Mouse (Mus musculus) bone marrow, adult 2 months (tissue): Measurements from ENCODE around the gene Tnxb. TPM values are rescaled to one million over a fixed set of nuclear protein-coding genes. Genes with fewer than 3 reads are reported as not detected.

ENCODE experiments used
- H3K27ac ChIP-seq: fragments of 200-500 bp; 2 replicates; pipeline ENCODE4 v1.5.1; 2012; ENCODE audit warnings: low read depth, mild to moderate bottlenecking, control low read depth, inconsistent platforms, low read length; ENCODE audit not compliant: control insufficient read depth, poor library complexity, insufficient read depth
- H3K4me1 ChIP-seq: fragments of 200-500 bp; 2 replicates; pipeline ENCODE4 v1.6.1; 2011; ENCODE audit warnings: low read length; ENCODE audit not compliant: control insufficient read depth, insufficient read depth
- H3K4me3 ChIP-seq: fragments of 200-500 bp; replicated peaks from 2 replicates; pipeline ENCODE3; 2011; ENCODE audit warnings: mild to moderate bottlenecking, low read depth, low read length, control low read depth; ENCODE audit not compliant: control insufficient read depth
- CTCF ChIP-seq: fragments of 200-500 bp; IDR thresholded peaks from 2 replicates; pipeline ENCODE4 v1.5.1; 2011; ENCODE audit warnings: low read length, control low read depth; ENCODE audit not compliant: control insufficient read depth, insufficient read depth
- POLR2A ChIP-seq: fragments of 200-500 bp; IDR thresholded peaks from 2 replicates; pipeline ENCODE4 v1.6.1; 2011; ENCODE audit warnings: low read depth, mild to moderate bottlenecking, control low read depth, low read length, borderline replicate concordance; ENCODE audit not compliant: control insufficient read depth
- whole genome bisulfite sequencing: fragments of 180-500 bp; shearing (Covaris S2); methylation state at CpG from one replicate; pipeline ENCODE4 v1.1.7; 2018; 5-methylcytosine and 5-hydroxymethylcytosine counted together
- polyA plus RNA-seq: library from polyadenylated mRNA; stranded (reverse); fragments of >200 nt; gene quantifications from 2 replicates; pipeline ENCODE4 v1.2.4, GENCODE M21; 2011; ENCODE audit warnings: low replicate concordance; ENCODE audit not compliant: missing spikeins, insufficient read depth, insufficient read length

Tnxb gene
- polyA plus RNA-seq, 1 experiment: 0.17 TPM

GRCm38 (mm10) chr17:34653746-34654285 is 16.5 kb upstream of the Tnxb start:
- H3K4me1 ChIP-seq: no peaks in the 10 kb centered on the region; the same call in 1 of the 2 replicates
- H3K27ac ChIP-seq: no peak overlapping the region
- WGBS: 64% methylated on average over 9 of the region's 9 CpGs
- H3K4me3 ChIP-seq: no peak overlapping the region
- peak; percentile 52 for TF ChIP-seq CTCF
- no peak for TF ChIP-seq POLR2A

GRCm38 (mm10) chr17:34654392-34654791 is 15.9 kb upstream of the Tnxb start:
- Histone ChIP-seq H3K4me1 (no peaks in the 10 kb centered on the region; the same call in 1 of the 2 replicates), H3K27ac (no peak overlapping the region), H3K4me3 (no peak overlapping the region)
- WGBS: 88% methylated on average over 13 of the region's 13 CpGs
- TF ChIP-seq CTCF: no peak
- TF ChIP-seq POLR2A: no peak; the same call in 1 of the 2 replicates

- TF ChIP-seq POLR2A (no peak), CTCF (no peak)
- no peak overlapping the region for H3K27ac ChIP-seq
- 80% methylated on average over 7 of the region's 7 CpGs for WGBS
- no peaks in the 10 kb centered on the region for H3K4me1 ChIP-seq
- no peak overlapping the region for H3K4me3 ChIP-seq
Measured at GRCm38 (mm10) chr17:34655160-34655559, 15.2 kb upstream of the Tnxb start.

- Histone ChIP-seq H3K4me3 (no peak overlapping the region), H3K27ac (no peak overlapping the region), H3K4me1 (no peaks in the 10 kb centered on the region)
- no peak for TF ChIP-seq POLR2A
- TF ChIP-seq CTCF: no peak
- 66% methylated on average over 4 of the region's 4 CpGs for whole genome bisulfite sequencing
Measured at GRCm38 (mm10) chr17:34655581-34655991, 14.7 kb upstream of the Tnxb start.

- Histone ChIP-seq H3K4me3 (no peak overlapping the region), H3K27ac (no peak overlapping the region), H3K4me1 (no peaks in the 10 kb centered on the region)
- 73% methylated on average over 8 of the region's 8 CpGs for WGBS
- TF ChIP-seq CTCF: no peak
- TF ChIP-seq POLR2A: no peak
Measured at GRCm38 (mm10) chr17:34656666-34657065, 13.7 kb upstream of the Tnxb start.

GRCm38 (mm10) chr17:34657271-34657670 is 13.1 kb upstream of the Tnxb start:
- 11% methylated on average over 2 of the region's 2 CpGs for WGBS
- Histone ChIP-seq H3K27ac (no peak overlapping the region), H3K4me1 (no peaks in the 10 kb centered on the region), H3K4me3 (no peak overlapping the region)
- no peak for TF ChIP-seq CTCF
- no peak for TF ChIP-seq POLR2A

GRCm38 (mm10) chr17:34658145-34658544 is 12.2 kb upstream of the Tnxb start:
- Histone ChIP-seq H3K4me1 (no peaks in the 10 kb centered on the region), H3K4me3 (no peak overlapping the region), H3K27ac (no peak overlapping the region)
- no peak for TF ChIP-seq POLR2A
- no peak for TF ChIP-seq CTCF
- WGBS: 29% methylated on average over 2 of the region's 2 CpGs

- WGBS: 86% methylated on average over 3 of the region's 3 CpGs
- Histone ChIP-seq H3K4me1 (no peaks in the 10 kb centered on the region), H3K27ac (no peak overlapping the region), H3K4me3 (no peak overlapping the region)
- no peak for TF ChIP-seq POLR2A
Measured at GRCm38 (mm10) chr17:34658591-34658990, 11.7 kb upstream of the Tnxb start.

- WGBS: 43% methylated on average over 12 of the region's 12 CpGs
- no peak for TF ChIP-seq POLR2A
- H3K4me1 ChIP-seq: no peaks in the 10 kb centered on the region
- no peak overlapping the region for H3K4me3 ChIP-seq
- no peak overlapping the region for H3K27ac ChIP-seq
Measured at GRCm38 (mm10) chr17:34659181-34659896, 11.0 kb upstream of the Tnxb start.

- 48% methylated on average over 3 of the region's 3 CpGs for WGBS
- TF ChIP-seq POLR2A (no peak), CTCF (no peak)
- Histone ChIP-seq H3K4me1 (no peaks in the 10 kb centered on the region), H3K4me3 (no peak overlapping the region), H3K27ac (no peak overlapping the region)
Measured at GRCm38 (mm10) chr17:34659897-34660214, 10.5 kb upstream of the Tnxb start.
